Mouse (Mus musculus): ENCODE measurements around the gene Mta1.

GRCm38 (mm10) chr12:113141531-113141973 is 43.5 kb downstream of the Mta1 start:
- TF ChIP-seq FLI1 (IDR thresholded peaks at IDR 0.05; ENCODE audit: low read length) (no peak), GATA1 (IDR thresholded peaks at IDR 0.05; ENCODE audit: borderline replicate concordance, low read length) (no peak)

Measured in megakaryocyte, embryonic 14.5 days (primary cell).